Mouse (Mus musculus): ENCODE results near the gene Gm20388. TPM values are rescaled to one million over a fixed set of nuclear protein-coding genes. Genes with fewer than 3 reads are reported as not detected.
A peak's percentile ranks its signal among the peaks of the same experiment; 100 is the strongest.

The Gm20388 gene
- total RNA-seq, 2 experiments from 2014 or later = 10.7 TPM; not detected in 1

GRCm38 (mm10) chr8:121688496-121688895 lies 1777.9 kb downstream of the Gm20388 start:
- DNase-seq (ENCODE audit: low spot score in 2 of 2) = no peak

- DNase-seq (ENCODE audit: low spot score in 2 of 2) = peak in 1 of 2 experiments; percentile 67
These were observed 1783.8 kb downstream of the Gm20388 start for GRCm38 (mm10) chr8:121694453-121694852.

- DNase-seq (ENCODE audit: low spot score in 2 of 2) = no peak
These were observed 1785.0 kb downstream of the Gm20388 start for GRCm38 (mm10) chr8:121695585-121696184.

GRCm38 (mm10) chr8:121697735-121698614 lies 1787.3 kb downstream of the Gm20388 start:
- DNase-seq (ENCODE audit: low spot score in 2 of 2) = no peak

GRCm38 (mm10) chr8:121698615-121699101 lies 1788.0 kb downstream of the Gm20388 start:
- no peak for DNase-seq (ENCODE audit: low spot score in 2 of 2)

- no peak for DNase-seq (ENCODE audit: low spot score in 2 of 2)
These were observed 1789.3 kb downstream of the Gm20388 start for GRCm38 (mm10) chr8:121699936-121700335.

- DNase-seq (ENCODE audit: low spot score in 2 of 2) = peak in 1 of 2 experiments; percentile 54
These were observed 1794.5 kb downstream of the Gm20388 start for GRCm38 (mm10) chr8:121705174-121705573.

- DNase-seq (ENCODE audit: low spot score in 2 of 2) = no peak
These were observed 1796.3 kb downstream of the Gm20388 start for GRCm38 (mm10) chr8:121706956-121707355.

GRCm38 (mm10) chr8:121708406-121708805 lies 1797.8 kb downstream of the Gm20388 start:
- DNase-seq (ENCODE audit: low spot score in 2 of 2) = no peak

GRCm38 (mm10) chr8:121717502-121717901 lies 1806.9 kb downstream of the Gm20388 start:
- DNase-seq (ENCODE audit: low spot score in 2 of 2) = no peak

- DNase-seq (ENCODE audit: low spot score in 2 of 2) = peak; percentile 88 to 98
These were observed 1807.4 kb downstream of the Gm20388 start for GRCm38 (mm10) chr8:121717982-121718425.

- DNase-seq (ENCODE audit: low spot score in 2 of 2) = no peak
These were observed 1808.3 kb downstream of the Gm20388 start for GRCm38 (mm10) chr8:121718925-121719324.

GRCm38 (mm10) chr8:121721072-121721471 lies 1810.4 kb downstream of the Gm20388 start:
- no peak for DNase-seq (ENCODE audit: low spot score in 2 of 2)

- DNase-seq (ENCODE audit: low spot score in 2 of 2) = peak; percentile 35 to 74
These were observed 1813.2 kb downstream of the Gm20388 start for GRCm38 (mm10) chr8:121723846-121724245.

GRCm38 (mm10) chr8:121727164-121727563 lies 1816.5 kb downstream of the Gm20388 start:
- no peak for DNase-seq (ENCODE audit: low spot score in 2 of 2)

GRCm38 (mm10) chr8:121729323-121729722 lies 1818.7 kb downstream of the Gm20388 start, which contains the start of gene Jph3:
Gene Jph3 (plus strand): TSS chr8:121729623.
- DNase-seq (ENCODE audit: low spot score in 2 of 2) = no peak

- DNase-seq (ENCODE audit: low spot score in 2 of 2) = no peak
These were observed 1819.1 kb downstream of the Gm20388 start for GRCm38 (mm10) chr8:121729754-121730153.

- DNase-seq (ENCODE audit: low spot score in 2 of 2) = no peak
These were observed 1819.5 kb downstream of the Gm20388 start for GRCm38 (mm10) chr8:121730170-121730569.

GRCm38 (mm10) chr8:121730646-121731045 lies 1820.0 kb downstream of the Gm20388 start:
- no peak for DNase-seq (ENCODE audit: low spot score in 2 of 2)

- no peak for DNase-seq (ENCODE audit: low spot score in 2 of 2)
These were observed 1820.4 kb downstream of the Gm20388 start for GRCm38 (mm10) chr8:121731060-121731459.

GRCm38 (mm10) chr8:121731471-121732333 lies 1821.1 kb downstream of the Gm20388 start:
- peak; percentile 76 for DNase-seq (ENCODE audit: low spot score in 2 of 2)

Data from layer of hippocampus, adult 18-20 months (tissue).